Mouse (Mus musculus) intestine, embryonic 16.5 days (tissue): Measurements from ENCODE around the gene Slc26a10. TPM values are rescaled to one million over a fixed set of nuclear protein-coding genes. Genes with fewer than 3 reads are reported as not detected.
"Not testable (repeated sequence)": the region's sequence is repeated elsewhere in the genome, so short reads cannot be mapped to it uniquely, and the experiment has no call there.

Experiments used
- ATAC-seq: fragments of 200-750 bp; cut with Nextera tagmentation; 2 replicates; pipeline ENCODE4 v1.8.0; 2017; ENCODE audit warnings: moderate TSS enrichment, moderate library complexity
- H3K27ac ChIP-seq: fragments of 300-500 bp; sonication (generic); 2 replicates; pipeline ENCODE4 v1.5.1; 2014; ENCODE audit warnings: mild to moderate bottlenecking, low read length
- H3K27me3 ChIP-seq: fragments of 300-500 bp; sonication (generic); replicated peaks from 2 replicates; pipeline ENCODE4 v1.6.1; 2014; ENCODE audit warnings: low read length, control low read depth, mixed read lengths; ENCODE audit not compliant: control insufficient read depth, insufficient read depth
- H3K36me3 ChIP-seq: fragments of 300-500 bp; sonication (generic); 2 replicates; pipeline ENCODE4 v1.6.1; 2014; ENCODE audit warnings: low read length, control low read depth; ENCODE audit not compliant: control insufficient read depth, insufficient read depth
- H3K4me1 ChIP-seq: fragments of 300-500 bp; sonication (generic); 2 replicates; pipeline ENCODE4 v1.6.1; 2014; ENCODE audit warnings: low read length, control low read depth, mixed read lengths; ENCODE audit not compliant: control insufficient read depth, insufficient read depth
- H3K4me2 ChIP-seq: fragments of 300-500 bp; sonication (generic); 2 replicates; pipeline ENCODE4 v1.6.1; 2014; ENCODE audit warnings: low read depth, low read length, control low read depth
- H3K4me3 ChIP-seq: fragments of 300-500 bp; sonication (generic); 2 replicates; pipeline ENCODE4 v1.5.1; 2014; ENCODE audit warnings: mild to moderate bottlenecking, low read length
- H3K9ac ChIP-seq: fragments of 300-500 bp; sonication (generic); 2 replicates; pipeline ENCODE4 v1.6.1; 2014; ENCODE audit warnings: low read depth, low read length
- H3K9me3 ChIP-seq: fragments of 300-500 bp; sonication (generic); 2 replicates; pipeline ENCODE4 v1.6.1; 2016; ENCODE audit warnings: low read length, control low read depth; ENCODE audit not compliant: control insufficient read depth
- WGBS: fragments of 180-500 bp; shearing (Covaris S2); extraction: QIAGEN DNeasy Blood & Tissue Kit; methylation state at CpG from one replicate; pipeline ENCODE4 v1.1.7; 2014; 5-methylcytosine and 5-hydroxymethylcytosine counted together
- polyA plus RNA-seq: library from polyadenylated mRNA; unstranded; fragments of >200 nt; fragmentation: Nextera tagmentation; extraction: Ambion mirVana; gene quantifications from 2 replicates; pipeline ENCODE4 v1.2.1, GENCODE M21; 2015

The Slc26a10 gene
- polyA plus RNA-seq, 1 experiment from 2014 or later, result 1.1 TPM

GRCm38 (mm10) chr10:127194428-127195327 is 14.2 kb upstream of the Slc26a10 start:
- Histone ChIP-seq H3K9me3 (no peaks in the 10 kb centered on the region), H3K27me3 (no peaks in the 10 kb centered on the region), H3K4me3 (peak overlapping the region; percentile 92), H3K27ac (peak overlapping the region; percentile 90), H3K36me3 (peaks cover 13% of the 10 kb centered on the region; the same call in 1 of the 2 replicates), H3K9ac (peak overlapping the region; percentile 90), H3K4me1 (peaks cover 19% of the 10 kb centered on the region), H3K4me2 (peak overlapping the region; percentile 94)
- WGBS, result 9% methylated on average over 22 of the region's 22 CpGs
- peak; percentile 56 for ATAC-seq

GRCm38 (mm10) chr10:127193011-127193410 is 12.6 kb upstream of the Slc26a10 start:
- no peak overlapping the region for H3K27ac ChIP-seq
- WGBS, result 80% methylated on average over 9 of the region's 9 CpGs
- H3K9ac ChIP-seq, result no peak overlapping the region
- no peak for ATAC-seq
- H3K4me1 ChIP-seq, result peaks cover 31% of the 10 kb centered on the region
- no peaks in the 10 kb centered on the region for H3K9me3 ChIP-seq
- no peak overlapping the region for H3K4me2 ChIP-seq
- H3K36me3 ChIP-seq, result peaks cover 8% of the 10 kb centered on the region; the same call in 1 of the 2 replicates
- H3K4me3 ChIP-seq, result no peak overlapping the region
- 0 out of 2 replicates have a peak, but pooled peaks cover 2% of the 10 kb centered on the region for H3K27me3 ChIP-seq

- H3K4me3 ChIP-seq, H3K9me3 ChIP-seq, H3K27ac ChIP-seq, H3K36me3 ChIP-seq, H3K9ac ChIP-seq, H3K4me2 ChIP-seq, H3K27me3 ChIP-seq, ATAC-seq: not testable (repeated sequence)
- WGBS, result 68% methylated on average over 1 of the region's 1 CpGs
- H3K4me1 ChIP-seq, result peaks cover 35% of the 10 kb centered on the region
These were observed 11.5 kb upstream of the Slc26a10 start for GRCm38 (mm10) chr10:127192057-127192328.

GRCm38 (mm10) chr10:127191191-127192056 is 11.0 kb upstream of the Slc26a10 start:
- 85% methylated on average over 19 of the region's 19 CpGs for whole genome bisulfite sequencing
- ATAC-seq, result no peak
- Histone ChIP-seq H3K27ac (no peak overlapping the region), H3K4me3 (no peak overlapping the region), H3K36me3 (peaks cover 11% of the 10 kb centered on the region; the same call in 1 of the 2 replicates), H3K27me3 (0 out of 2 replicates have a peak, but pooled peaks cover 4% of the 10 kb centered on the region), H3K9me3 (0 out of 2 replicates have a peak, but pooled peaks cover 4% of the 10 kb centered on the region), H3K4me1 (peaks cover 32% of the 10 kb centered on the region), H3K4me2 (no peak overlapping the region), H3K9ac (no peak overlapping the region)

- H3K36me3 ChIP-seq, result peaks cover 11% of the 10 kb centered on the region; the same call in 1 of the 2 replicates
- H3K4me3 ChIP-seq, result peak overlapping the region; percentile 65; the same call in 1 of the 2 replicates
- H3K27me3 ChIP-seq, result 0 out of 2 replicates have a peak, but pooled peaks cover 4% of the 10 kb centered on the region
- peak overlapping the region; percentile 72 for H3K4me2 ChIP-seq
- no peak for ATAC-seq
- H3K9me3 ChIP-seq, result 0 out of 2 replicates have a peak, but pooled peaks cover 4% of the 10 kb centered on the region
- peak overlapping the region; percentile 75 for H3K9ac ChIP-seq
- H3K27ac ChIP-seq, result peak overlapping the region; percentile 89
- 53% methylated on average over 14 of the region's 14 CpGs for WGBS
- peaks cover 32% of the 10 kb centered on the region for H3K4me1 ChIP-seq
These were observed 10.1 kb upstream of the Slc26a10 start for GRCm38 (mm10) chr10:127190398-127191190.

- Histone ChIP-seq H3K4me2 (peak within 1 kb of the TSS; percentile 72), H3K4me1 (peaks cover 29% of the 10 kb centered on the region), H3K27me3 (0 out of 2 replicates have a peak, but pooled peaks cover 4% of the 10 kb centered on the region), H3K9me3 (0 out of 2 replicates have a peak, but pooled peaks cover 4% of the 10 kb centered on the region), H3K9ac (peak within 1 kb of the TSS; percentile 75), H3K4me3 (peak within 1 kb of the TSS; percentile 65), H3K36me3 (peaks cover 11% of the 10 kb centered on the region; the same call in 1 of the 2 replicates), H3K27ac (peak within 1 kb of the TSS; percentile 89)
- peak; percentile 38 for ATAC-seq
- 8% methylated on average over 35 of the region's 35 CpGs for WGBS
These were observed 9.4 kb upstream of the Slc26a10 start, which contains the start of gene Arhgef25 for GRCm38 (mm10) chr10:127189651-127190381. Arhgef25 (minus strand) TSS chr10:127190083.

GRCm38 (mm10) chr10:127189116-127189650 is 8.7 kb upstream of the Slc26a10 start:
- ATAC-seq, result peak; percentile 47
- Histone ChIP-seq H3K9ac (peak overlapping the region; percentile 75), H3K4me1 (peaks cover 23% of the 10 kb centered on the region), H3K4me3 (peak overlapping the region; percentile 65), H3K27me3 (0 out of 2 replicates have a peak, but pooled peaks cover 7% of the 10 kb centered on the region), H3K27ac (peak overlapping the region; percentile 89), H3K36me3 (peaks cover 11% of the 10 kb centered on the region; the same call in 1 of the 2 replicates), H3K4me2 (peak overlapping the region; percentile 72), H3K9me3 (0 out of 2 replicates have a peak, but pooled peaks cover 4% of the 10 kb centered on the region)
- WGBS, result under 1% methylated on average over 26 of the region's 26 CpGs
